Mouse (Mus musculus): ENCODE results near the gene Plcb3.

Gene Plcb3

GRCm38 (mm10) chr19:6942249-6942691 lies 34.0 kb downstream of the Plcb3 start, which contains the start of gene Gpr137:
Gene Gpr137 (minus strand): TSS chr19:6942480.
- CTCF ChIA-PET, result interaction anchor here (1.1 to 1.9 kb wide), 2 partner anchors 11 to 28 kb away, joined by 4 to 10 read pairs; no protein-coding TSS in a partner anchor

GRCm38 (mm10) chr19:6941372-6942248 lies 34.7 kb downstream of the Plcb3 start, which contains the start of gene Bad:
Gene Bad (plus strand): TSS chr19:6941861.
- CTCF ChIA-PET, result interaction anchor here (1.1 to 1.9 kb wide), 2 partner anchors 12 to 29 kb away, joined by 4 to 10 read pairs; no protein-coding TSS in a partner anchor

GRCm38 (mm10) chr19:6940396-6941351 lies 35.6 kb downstream of the Plcb3 start:
- CTCF ChIA-PET, result interaction anchor here (1.9 kb wide), 1 partner anchor 30 kb away, joined by 10 read pairs; no protein-coding TSS in a partner anchor

- CTCF ChIA-PET, result no interaction called here
Measured at GRCm38 (mm10) chr19:6939106-6940002, 36.9 kb downstream of the Plcb3 start.

- CTCF ChIA-PET, result no interaction called here
Measured at GRCm38 (mm10) chr19:6937541-6938465, 38.5 kb downstream of the Plcb3 start.

GRCm38 (mm10) chr19:6936299-6936698 lies 40.0 kb downstream of the Plcb3 start:
- CTCF ChIA-PET, result interaction anchor here (0.6 kb wide), 1 partner anchor 26 kb away, joined by 4 read pairs; the partner anchor contains the start of gene Prdx5

- CTCF ChIA-PET, result interaction anchor here (0.5 to 1.5 kb wide), 3 partner anchors 12 to 354 kb away, joined by 3 to 7 read pairs (median 7); partner anchors contain the start of gene Esrra
Measured at GRCm38 (mm10) chr19:6934195-6934977, 41.9 kb downstream of the Plcb3 start, which contains the start of gene Kcnk4. Gene Kcnk4 (minus strand): TSS chr19:6934515.

- CTCF ChIA-PET, result interaction anchor here (0.5 to 1.5 kb wide), 3 partner anchors 11 to 353 kb away, joined by 4 to 7 read pairs (median 7); partner anchors contain the start of gene Esrra
Measured at GRCm38 (mm10) chr19:6933436-6934194, 42.7 kb downstream of the Plcb3 start.

GRCm38 (mm10) chr19:6933102-6933435 lies 43.2 kb downstream of the Plcb3 start:
- CTCF ChIA-PET, result interaction anchor here (0.5 kb wide), 1 partner anchor 286 kb away, joined by 4 read pairs; no protein-coding TSS in a partner anchor

GRCm38 (mm10) chr19:6932018-6932417 lies 44.3 kb downstream of the Plcb3 start:
- CTCF ChIA-PET, result no interaction called here

- CTCF ChIA-PET, result no interaction called here
Measured at GRCm38 (mm10) chr19:6931002-6931401, 45.3 kb downstream of the Plcb3 start.

GRCm38 (mm10) chr19:6928080-6928479 lies 48.2 kb downstream of the Plcb3 start:
- CTCF ChIA-PET, result interaction anchor here (0.6 kb wide), 1 partner anchor 371 kb away, joined by 3 read pairs; no protein-coding TSS in a partner anchor

GRCm38 (mm10) chr19:6926559-6927255 lies 49.6 kb downstream of the Plcb3 start:
- CTCF ChIA-PET, result no interaction called here

- CTCF ChIA-PET, result no interaction called here
Measured at GRCm38 (mm10) chr19:6925611-6926329, 50.5 kb downstream of the Plcb3 start.

GRCm38 (mm10) chr19:6925307-6925573 lies 51.0 kb downstream of the Plcb3 start, which contains the start of gene Catsperz:
Gene Catsperz (minus strand): TSS chr19:6925380.
- CTCF ChIA-PET, result interaction anchor here (0.7 kb wide), 1 partner anchor 52 kb away, joined by 3 read pairs; no protein-coding TSS in a partner anchor

All from spleen, embryonic (tissue).